Mouse (Mus musculus) spleen, postnatal 36 days (tissue): ENCODE data around the gene Tekt4.

Source experiments
- DNase-seq, 2 experiments: peaks; one replicate each; pipeline ENCODE4 v3.0.0; 2022; ENCODE audit warnings: low spot score in 2 of 2, mixed read lengths in 1 of 2

The Tekt4 gene

GRCm38 (mm10) chr17:25454272-25454671 is at the start of gene Tekt4:
Gene Tekt4, plus strand, starts transcription at chr17:25454615.
- DNase-seq: no peak

GRCm38 (mm10) chr17:25405224-25405895 is 49.1 kb upstream of the Tekt4 start:
- DNase-seq: no peak

- DNase-seq: no peak
Observed at GRCm38 (mm10) chr17:25406011-25406441, 48.4 kb upstream of the Tekt4 start.

- no peak for DNase-seq
Observed at GRCm38 (mm10) chr17:25407352-25407751, 47.1 kb upstream of the Tekt4 start.

DNA sequence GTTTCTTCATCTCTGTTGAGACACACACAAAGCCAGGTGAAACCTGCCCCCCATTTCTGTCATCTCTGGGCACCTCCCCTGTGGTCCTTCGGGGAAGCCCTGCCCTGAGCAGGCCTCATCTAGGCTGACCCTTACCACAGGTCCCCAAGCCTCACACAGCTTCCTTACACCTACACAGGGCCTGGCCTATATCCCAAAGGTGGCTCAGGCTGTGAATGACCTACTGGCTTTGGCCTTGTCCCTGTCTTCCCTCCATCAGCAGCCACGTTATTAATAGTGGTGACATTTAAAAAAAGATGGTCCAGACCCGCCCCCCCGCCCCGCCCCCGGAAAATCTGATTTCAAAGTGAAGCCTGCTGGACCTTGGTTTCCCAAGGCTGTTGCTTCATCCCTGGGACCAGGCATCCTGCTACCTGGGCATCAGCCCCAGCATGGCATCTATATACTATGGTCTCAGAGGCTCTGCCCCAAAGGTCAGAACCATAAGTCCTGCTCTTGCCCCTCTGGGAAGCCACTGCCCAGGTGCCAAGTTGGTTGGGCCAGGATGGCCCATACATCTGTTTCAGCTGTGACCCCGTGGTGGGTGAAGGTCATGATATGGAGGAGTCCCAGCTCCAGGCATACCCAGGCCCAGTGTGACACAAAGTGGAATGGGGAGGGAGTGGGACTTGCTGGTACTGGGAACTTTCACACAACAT is 46.0 kb upstream of the Tekt4 start:
- no peak for DNase-seq

- no peak for DNase-seq
Observed at GRCm38 (mm10) chr17:25409621-25410020, 44.8 kb upstream of the Tekt4 start.

GRCm38 (mm10) chr17:25410180-25410579 is 44.2 kb upstream of the Tekt4 start:
- no peak for DNase-seq

GRCm38 (mm10) chr17:25410786-25411185 is 43.6 kb upstream of the Tekt4 start:
- DNase-seq: no peak

DNA sequence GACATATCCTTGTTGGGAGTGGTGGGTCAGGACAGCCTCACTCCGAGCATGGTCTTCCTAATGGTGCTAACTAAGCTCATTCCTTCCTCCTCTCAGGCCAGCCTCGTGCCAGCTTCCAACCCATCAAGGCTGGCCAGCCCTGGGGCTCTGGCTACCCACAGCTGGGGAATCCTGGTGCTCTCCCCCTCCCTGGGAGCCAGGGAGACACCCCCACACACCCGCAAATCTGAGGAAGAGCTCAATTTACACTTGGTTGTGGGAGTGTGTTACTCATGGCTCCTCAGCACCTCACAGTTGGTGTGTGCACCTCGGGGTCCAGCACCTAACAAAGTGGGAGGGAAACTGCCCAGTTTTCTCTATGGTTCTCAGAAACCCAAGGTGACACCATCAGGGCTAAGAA is 43.2 kb upstream of the Tekt4 start:
- no peak for DNase-seq

DNA sequence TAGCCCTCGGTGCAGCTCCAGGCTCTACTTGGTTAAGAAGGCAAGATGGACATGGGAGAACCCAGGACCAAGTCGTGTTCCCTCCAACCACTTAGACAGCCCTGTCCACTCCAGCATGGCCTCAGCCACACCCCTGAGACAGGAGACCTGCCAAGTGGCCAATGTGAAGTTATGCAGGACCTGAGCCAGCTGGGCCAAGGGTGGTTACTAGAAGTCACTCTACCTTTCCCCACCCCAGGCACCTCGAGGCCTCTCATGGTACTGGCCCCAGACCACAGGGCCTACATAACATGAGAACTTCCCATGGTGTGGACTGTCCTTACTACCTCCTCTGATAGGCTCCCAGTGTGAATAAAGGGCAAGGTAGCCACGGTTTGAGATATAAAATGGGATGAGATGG is 40.2 kb upstream of the Tekt4 start:
- no peak for DNase-seq

- no peak for DNase-seq
Observed at GRCm38 (mm10) chr17:25414917-25415316, 39.5 kb upstream of the Tekt4 start.

DNA sequence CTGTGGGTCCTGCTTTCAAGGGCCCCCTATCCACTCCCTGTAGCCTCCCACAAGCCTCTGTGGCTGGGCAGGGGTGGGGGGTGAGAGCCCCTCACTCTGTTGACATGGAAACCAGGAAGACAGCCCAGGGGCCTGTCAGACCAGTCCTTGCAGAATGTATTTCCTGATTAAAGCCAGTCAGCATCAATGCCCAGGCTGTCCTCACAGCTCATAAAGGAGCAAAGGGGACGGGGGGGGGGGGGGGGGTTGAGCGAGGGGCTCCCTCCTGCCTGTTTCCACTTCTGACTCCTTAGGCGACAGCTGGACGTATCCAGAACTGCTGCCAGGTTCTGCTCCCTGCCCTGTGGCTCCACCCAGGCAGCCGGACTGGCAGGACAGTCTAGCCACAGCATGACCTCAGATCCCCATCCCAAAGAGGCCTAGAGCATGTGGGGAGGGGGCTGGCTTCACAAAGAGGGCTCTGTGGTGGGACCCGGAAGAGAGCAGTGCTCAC is 38.9 kb upstream of the Tekt4 start:
- no peak for DNase-seq

GRCm38 (mm10) chr17:25416219-25416618 is 38.2 kb upstream of the Tekt4 start:
- DNase-seq: no peak

DNA sequence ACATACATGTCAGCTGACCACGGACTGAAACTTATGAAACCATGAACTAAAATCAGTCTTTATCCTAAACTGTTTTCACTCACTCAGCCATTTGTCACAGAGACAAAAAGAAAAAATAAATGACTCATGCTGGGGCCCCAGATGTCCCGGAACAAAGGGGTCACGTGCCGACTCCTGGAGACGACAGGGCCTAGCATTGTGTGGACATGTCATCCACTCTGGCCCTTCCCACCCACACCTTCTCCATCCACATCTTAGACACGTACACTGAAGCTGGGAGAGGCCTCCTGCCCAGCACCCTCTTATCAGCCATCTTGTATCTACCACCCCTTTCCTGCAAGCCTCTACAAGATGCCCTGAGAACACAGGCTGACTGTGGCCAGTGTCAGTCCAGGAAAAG is 36.4 kb upstream of the Tekt4 start:
- no peak for DNase-seq

DNA sequence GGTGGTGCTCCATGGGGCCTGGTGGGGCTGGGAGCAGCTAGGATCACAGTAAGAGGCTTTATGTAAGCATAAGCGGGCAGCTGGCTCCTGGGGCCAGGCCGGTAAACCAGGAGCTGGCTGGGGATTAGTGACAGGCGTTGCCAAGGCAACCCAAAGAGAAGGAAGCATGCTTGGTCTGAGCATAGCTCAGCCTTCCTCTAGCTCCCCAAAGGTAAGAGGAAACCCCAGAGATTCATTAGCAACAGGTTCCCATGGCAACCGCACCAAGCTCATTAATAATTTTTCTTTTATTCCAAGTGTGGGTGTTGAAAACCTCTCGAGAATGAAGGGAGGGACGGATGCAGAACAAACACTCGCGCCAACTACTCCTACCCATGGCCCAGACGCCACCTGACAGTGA is 35.5 kb upstream of the Tekt4 start:
- DNase-seq: no peak

- no peak for DNase-seq
Observed at GRCm38 (mm10) chr17:25420998-25421397, 33.4 kb upstream of the Tekt4 start.

DNA sequence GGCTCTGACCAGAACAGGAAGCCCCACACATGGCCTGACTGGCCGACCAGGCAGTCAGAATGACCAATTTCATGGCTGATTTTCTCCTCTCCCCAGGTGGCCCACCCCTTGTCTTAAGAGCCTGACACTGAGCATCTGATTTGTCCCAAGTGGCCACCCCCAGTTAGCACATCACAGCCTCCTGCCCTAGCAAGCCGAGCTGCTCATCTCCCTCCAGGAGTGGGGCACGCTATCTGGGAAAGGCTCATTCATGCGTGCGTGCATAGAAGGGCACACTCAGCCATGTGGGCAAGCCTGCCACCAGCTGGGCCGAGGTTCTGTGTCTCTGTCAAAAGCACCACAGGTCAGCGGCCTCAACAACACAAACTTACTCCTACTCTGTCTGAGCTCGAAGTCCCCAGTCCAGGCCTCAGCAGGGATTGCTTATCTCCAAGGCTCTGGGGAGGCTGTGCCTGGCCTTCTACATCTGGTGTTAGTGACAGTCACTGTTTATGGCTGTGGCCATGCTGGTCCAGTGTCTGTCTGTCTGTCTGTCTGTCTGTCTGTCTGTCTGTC is 29.8 kb upstream of the Tekt4 start:
- DNase-seq: no peak

DNA sequence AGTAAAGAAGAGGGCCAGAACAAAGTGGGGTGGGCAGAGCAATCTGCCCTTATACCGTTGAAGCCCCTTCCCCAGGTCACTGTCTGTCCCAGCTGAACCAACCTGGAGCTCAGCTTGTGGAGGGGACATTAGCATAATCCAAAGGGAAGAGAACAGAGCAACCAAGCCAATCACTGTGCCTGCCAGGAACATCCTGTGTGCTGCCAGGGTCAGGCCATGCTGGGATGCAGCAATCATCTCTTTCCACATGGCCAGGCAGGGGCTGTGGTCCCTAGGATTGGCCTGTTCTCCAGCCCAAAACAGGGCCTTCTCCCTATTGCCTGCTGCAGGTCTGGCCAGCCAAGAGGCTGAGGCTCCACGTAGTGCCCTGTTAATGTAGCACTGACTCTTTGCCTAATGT is 28.4 kb upstream of the Tekt4 start:
- no peak for DNase-seq

DNA sequence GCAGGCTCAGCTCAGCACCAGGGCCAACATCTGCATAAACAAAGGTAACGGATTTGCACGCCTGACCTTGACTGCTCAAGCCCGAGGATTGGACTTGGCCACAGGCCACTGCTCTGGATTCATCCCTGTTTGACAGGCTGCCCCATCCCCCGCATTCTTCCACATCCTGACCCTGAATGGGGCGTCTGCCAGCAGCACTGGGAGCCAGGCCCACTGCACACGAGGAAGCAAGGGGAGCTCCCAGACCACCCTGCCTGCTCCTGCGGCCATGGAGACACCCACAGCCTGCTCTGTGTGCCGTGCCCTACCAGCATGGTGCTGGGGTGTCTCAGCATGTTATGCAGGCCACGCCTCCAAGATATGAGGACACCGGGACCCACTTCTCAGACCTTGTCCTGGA is 27.0 kb upstream of the Tekt4 start:
- DNase-seq: no peak

- no peak for DNase-seq
Observed at GRCm38 (mm10) chr17:25429240-25429639, 25.2 kb upstream of the Tekt4 start.

- DNase-seq: no peak
Observed at GRCm38 (mm10) chr17:25429886-25430285, 24.5 kb upstream of the Tekt4 start.

DNA sequence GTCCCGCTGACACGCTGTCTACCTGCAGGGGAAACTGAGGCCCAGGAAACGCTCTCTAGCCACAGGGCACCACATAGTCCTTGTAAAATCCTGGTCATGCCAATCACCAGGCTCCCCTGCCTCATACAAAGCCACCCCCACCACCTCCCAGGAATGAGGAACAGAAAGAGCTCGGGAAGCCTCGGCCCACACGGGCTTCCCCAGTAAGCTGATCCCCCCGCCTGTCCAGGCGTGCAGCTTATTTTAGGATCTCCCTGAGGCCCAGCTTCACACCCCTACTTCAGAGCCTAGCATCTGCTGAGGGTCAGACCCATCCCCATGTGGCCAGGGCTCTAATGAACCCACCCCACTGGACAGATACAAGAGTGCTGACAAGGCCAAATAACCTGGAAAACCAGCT is 23.9 kb upstream of the Tekt4 start:
- no peak for DNase-seq
